Mouse (Mus musculus): ENCODE results near the gene Ints5. TPM values are rescaled to one million over a fixed set of nuclear protein-coding genes. Genes with fewer than 3 reads are reported as not detected.
"Not testable (repeated sequence)": the region's sequence is repeated elsewhere in the genome, so short reads cannot be mapped to it uniquely, and the experiment has no call there.

The Ints5 gene
- polyA plus RNA-seq (2015; fragmentation: Nextera tagmentation; extraction: Ambion mirVana) = 23.9 and 25.5 TPM in 2 replicates

DNA sequence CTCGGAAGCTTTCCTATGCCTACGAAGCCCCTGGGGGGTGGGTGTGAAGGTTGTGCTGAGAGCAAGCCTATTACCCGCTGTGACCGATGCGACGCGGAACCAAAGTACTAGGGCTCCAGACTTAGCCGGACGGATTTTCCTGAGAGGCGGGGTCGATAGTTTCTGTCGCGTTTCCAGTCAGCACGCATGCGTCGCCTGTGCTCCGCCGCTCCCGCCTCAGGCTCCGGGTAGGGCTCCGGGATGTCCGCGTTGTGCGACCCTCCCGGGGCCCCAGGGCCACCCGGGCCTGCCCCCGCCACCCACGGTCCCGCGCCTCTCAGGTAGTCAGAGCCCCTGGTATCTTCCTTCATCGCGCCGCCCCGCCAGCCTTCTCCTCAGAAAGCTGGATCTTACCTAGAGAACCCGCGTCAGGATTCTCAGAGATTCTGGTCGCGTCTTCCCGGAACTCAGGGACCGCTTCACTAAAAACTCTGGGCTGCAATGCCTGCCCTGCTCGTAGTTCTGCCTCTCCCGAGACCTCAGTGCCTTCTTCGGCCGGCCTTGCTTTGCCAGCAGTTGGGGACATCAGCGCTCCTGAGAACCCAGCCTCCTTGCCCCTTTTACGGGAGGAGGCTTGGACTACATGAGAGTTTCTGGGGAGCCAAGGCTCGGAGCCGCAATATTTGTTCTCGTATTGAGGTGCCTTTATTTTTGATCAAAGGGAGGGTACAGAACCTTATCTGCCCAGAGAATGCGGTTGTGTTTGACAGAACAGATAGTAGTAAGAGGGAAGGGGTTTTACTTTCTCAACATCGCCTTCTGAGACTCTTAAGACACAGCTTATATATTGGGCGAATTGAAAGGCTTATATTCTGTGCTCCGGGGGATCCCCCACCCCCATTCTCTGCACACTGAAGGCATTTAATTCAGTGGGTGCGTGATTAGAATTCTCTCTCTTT lies at the start of gene Ints5:
Gene Ints5, plus strand, starts transcription at position 177 of the 938 bp plus-strand sequence.
- Histone ChIP-seq H3K4me2 (peak within 1 kb of the TSS; percentile 94), H3K27me3 (replicated peaks) (no peaks in the 10 kb centered on the region), H3K9ac (peak within 1 kb of the TSS; percentile 97), H3K36me3 (peaks cover 43% of the 10 kb centered on the region), H3K9me3 (no peaks in the 10 kb centered on the region), H3K4me3 (peak within 1 kb of the TSS; percentile 92), H3K27ac (replicated peaks) (peak within 1 kb of the TSS; percentile 91), H3K4me1 (peaks cover 37% of the 10 kb centered on the region)
- WGBS = 1% methylated on average over 54 of the region's 54 CpGs
- peak; percentile 13; the same call in 1 of the 2 replicates for ATAC-seq (ENCODE audit: extremely low read depth, insufficient number of reproducible peaks, low FRiP score, low TSS enrichment)

GRCm38 (mm10) chr19:8844371-8845129 lies 48.3 kb upstream of the Ints5 start:
- H3K4me2 ChIP-seq = no peak overlapping the region
- no peak for ATAC-seq (ENCODE audit: extremely low read depth, insufficient number of reproducible peaks, low FRiP score, low TSS enrichment)
- 65% methylated on average over 5 of the region's 5 CpGs for WGBS
- no peak overlapping the region for H3K4me3 ChIP-seq
- peaks cover 17% of the 10 kb centered on the region for H3K4me1 ChIP-seq
- H3K9ac ChIP-seq = no peak overlapping the region; the same call in 1 of the 2 replicates
- H3K36me3 ChIP-seq = peaks cover 58% of the 10 kb centered on the region
- no peaks in the 10 kb centered on the region for H3K9me3 ChIP-seq
- no peak overlapping the region for H3K27ac ChIP-seq (replicated peaks)
- no peaks in the 10 kb centered on the region for H3K27me3 ChIP-seq (replicated peaks)

DNA sequence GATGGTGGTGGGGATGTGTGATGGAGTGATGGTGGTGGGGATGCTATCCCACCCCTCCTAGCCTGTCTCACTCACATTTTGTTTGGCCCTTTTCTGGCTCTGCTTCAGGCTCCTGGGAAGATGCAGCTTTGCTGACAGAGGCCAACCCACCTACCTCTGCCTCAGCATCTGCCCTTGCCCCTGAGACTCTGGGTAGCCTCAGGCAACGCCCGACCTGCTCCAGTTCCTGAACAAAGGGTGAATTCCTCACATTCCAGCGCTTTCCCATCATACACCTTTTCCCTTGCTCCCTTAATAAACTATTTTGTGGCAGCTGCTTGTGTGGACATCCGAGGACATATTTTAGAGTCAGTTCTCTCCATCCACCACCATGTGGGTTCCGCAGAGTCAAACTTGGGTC lies 44.4 kb upstream of the Ints5 start:
- H3K36me3 ChIP-seq = peaks cover 49% of the 10 kb centered on the region
- peaks cover 13% of the 10 kb centered on the region for H3K4me1 ChIP-seq
- H3K9ac ChIP-seq = no peak overlapping the region
- no peak overlapping the region for H3K27ac ChIP-seq (replicated peaks)
- no peaks in the 10 kb centered on the region for H3K27me3 ChIP-seq (replicated peaks)
- H3K4me3 ChIP-seq = no peak overlapping the region
- 80% methylated on average over 5 of the region's 5 CpGs for WGBS
- ATAC-seq (ENCODE audit: extremely low read depth, insufficient number of reproducible peaks, low FRiP score, low TSS enrichment) = no peak
- no peaks in the 10 kb centered on the region for H3K9me3 ChIP-seq
- no peak overlapping the region for H3K4me2 ChIP-seq

GRCm38 (mm10) chr19:8850402-8850901 lies 42.4 kb upstream of the Ints5 start, which contains the start of gene Lrrn4cl:
Gene Lrrn4cl, plus strand, starts transcription at chr19:8850768.
- no peak for ATAC-seq (ENCODE audit: extremely low read depth, insufficient number of reproducible peaks, low FRiP score, low TSS enrichment)
- no peaks in the 10 kb centered on the region for H3K27me3 ChIP-seq (replicated peaks)
- H3K9me3 ChIP-seq = no peaks in the 10 kb centered on the region
- H3K36me3 ChIP-seq = peaks cover 37% of the 10 kb centered on the region
- peak within 1 kb of the TSS; percentile 13 for H3K4me3 ChIP-seq
- H3K9ac ChIP-seq = peak within 1 kb of the TSS; percentile 62
- 17% methylated on average over 7 of the region's 7 CpGs for WGBS
- H3K4me2 ChIP-seq = peak within 1 kb of the TSS; percentile 47
- peak within 1 kb of the TSS; percentile 61 for H3K27ac ChIP-seq (replicated peaks)
- H3K4me1 ChIP-seq = peaks cover 13% of the 10 kb centered on the region

DNA sequence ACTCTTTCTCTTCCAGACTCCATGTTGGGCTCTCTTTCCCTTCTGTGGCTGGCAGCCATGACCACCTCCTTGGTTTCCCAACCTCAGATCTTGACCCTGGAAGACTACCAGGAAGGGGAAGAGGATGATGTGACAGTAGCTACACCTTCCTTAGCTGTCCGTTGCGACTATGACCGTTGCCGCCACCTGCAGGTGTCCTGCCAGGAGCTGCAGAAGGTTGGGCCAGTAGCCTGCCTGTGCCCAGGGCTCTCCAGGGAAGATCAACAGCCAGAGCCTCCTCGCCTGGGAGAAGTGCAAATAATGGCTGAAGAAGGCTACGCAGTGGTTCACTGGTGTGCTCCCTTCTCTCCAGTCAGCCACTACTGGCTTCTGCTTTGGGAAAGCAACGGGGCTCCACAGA lies 41.2 kb upstream of the Ints5 start:
- Histone ChIP-seq H3K4me1 (peaks cover 13% of the 10 kb centered on the region), H3K9ac (no peak overlapping the region), H3K9me3 (no peaks in the 10 kb centered on the region), H3K4me2 (no peak overlapping the region), H3K4me3 (no peak overlapping the region), H3K27me3 (replicated peaks) (no peaks in the 10 kb centered on the region), H3K36me3 (peaks cover 25% of the 10 kb centered on the region), H3K27ac (replicated peaks) (no peak overlapping the region)
- ATAC-seq (ENCODE audit: extremely low read depth, insufficient number of reproducible peaks, low FRiP score, low TSS enrichment) = no peak
- WGBS = 46% methylated on average over 7 of the region's 7 CpGs

DNA sequence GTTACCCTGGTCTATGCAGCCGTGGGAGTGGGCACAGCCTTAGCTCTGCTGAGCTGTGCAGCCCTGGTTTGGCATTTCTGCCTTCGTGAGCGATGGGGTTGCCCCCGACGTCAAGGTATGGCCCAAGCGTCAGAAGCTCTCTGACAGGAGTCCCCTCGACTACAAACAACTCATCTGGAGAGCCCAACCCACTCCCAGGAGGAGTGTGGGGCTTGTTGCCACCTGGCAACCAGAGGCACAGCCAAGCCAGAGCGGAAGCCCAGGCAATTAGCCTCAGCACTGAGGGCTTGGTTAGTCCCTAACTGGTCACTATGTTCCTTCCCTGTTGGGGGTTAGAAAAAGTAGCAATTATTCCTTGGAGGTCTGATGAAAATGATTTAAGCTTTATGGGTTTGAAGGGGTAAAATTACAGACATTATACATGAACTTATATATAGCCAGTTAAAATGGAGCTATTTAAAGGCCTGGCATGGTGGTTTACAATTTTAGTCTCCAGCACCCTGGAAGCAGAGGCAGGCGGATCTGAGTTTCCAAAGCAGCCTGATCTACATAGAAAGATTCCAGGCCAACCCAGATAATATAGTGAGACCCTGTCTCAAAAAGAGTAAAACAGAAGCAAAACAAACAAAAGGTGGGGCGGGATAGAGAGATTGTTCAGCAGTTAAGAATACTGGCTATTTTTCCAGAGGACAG lies 40.4 kb upstream of the Ints5 start:
- peaks cover 18% of the 10 kb centered on the region for H3K36me3 ChIP-seq
- peaks cover 13% of the 10 kb centered on the region for H3K4me1 ChIP-seq
- H3K27me3 ChIP-seq (replicated peaks) = no peaks in the 10 kb centered on the region
- ATAC-seq (ENCODE audit: extremely low read depth, insufficient number of reproducible peaks, low FRiP score, low TSS enrichment) = no peak
- H3K9ac ChIP-seq = no peak overlapping the region
- no peak overlapping the region for H3K4me2 ChIP-seq
- H3K27ac ChIP-seq (replicated peaks) = no peak overlapping the region
- no peaks in the 10 kb centered on the region for H3K9me3 ChIP-seq
- H3K4me3 ChIP-seq = no peak overlapping the region
- 53% methylated on average over 10 of the region's 10 CpGs for WGBS

DNA sequence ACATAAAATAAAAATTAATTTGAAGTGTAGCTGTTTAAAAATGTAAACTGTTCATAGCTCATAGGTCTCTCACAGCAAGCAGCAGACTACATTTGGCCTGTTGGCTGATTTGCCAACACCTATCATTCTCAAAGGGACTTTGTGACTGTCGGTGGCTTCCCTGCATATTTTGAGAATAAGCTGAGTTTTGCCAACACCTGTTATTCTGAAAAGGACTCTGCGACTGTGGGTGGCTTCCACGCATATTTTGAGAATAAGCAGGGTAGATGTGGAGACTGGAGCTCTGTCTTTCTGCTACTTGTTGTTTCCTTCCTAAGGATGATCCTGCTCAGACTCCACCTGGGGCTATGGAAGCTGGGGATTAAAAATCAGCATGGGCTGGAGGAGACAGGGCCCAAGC lies 39.7 kb upstream of the Ints5 start:
- Histone ChIP-seq H3K9me3 (no peaks in the 10 kb centered on the region), H3K4me3 (no peak overlapping the region), H3K4me1 (peaks cover 13% of the 10 kb centered on the region), H3K4me2 (no peak overlapping the region), H3K36me3 (peaks cover 10% of the 10 kb centered on the region), H3K27me3 (replicated peaks) (no peaks in the 10 kb centered on the region), H3K9ac (no peak overlapping the region), H3K27ac (replicated peaks) (no peak overlapping the region)
- 74% methylated on average over 3 of the region's 3 CpGs for WGBS
- no peak for ATAC-seq (ENCODE audit: extremely low read depth, insufficient number of reproducible peaks, low FRiP score, low TSS enrichment)

DNA sequence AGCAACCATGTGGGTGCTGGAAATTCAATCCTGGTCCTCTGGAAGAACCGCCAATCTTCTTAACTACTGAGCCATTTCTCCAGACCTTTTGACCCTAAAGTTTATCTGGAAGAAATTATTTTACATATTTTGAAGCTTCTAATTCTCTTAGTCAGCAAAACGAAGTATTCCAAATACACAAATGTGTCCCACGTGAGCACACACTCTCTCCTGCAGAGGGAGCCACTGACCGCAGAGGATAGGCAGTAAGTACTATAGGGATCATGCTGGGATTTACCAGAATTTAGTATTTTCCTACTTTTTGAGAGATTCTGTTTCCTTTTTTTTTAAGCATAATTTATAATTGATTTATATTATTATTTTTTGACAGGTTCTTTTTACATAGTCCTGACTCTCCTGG lies 35.1 kb upstream of the Ints5 start:
- Histone ChIP-seq H3K4me2 (no peak overlapping the region), H3K9ac (no peak overlapping the region), H3K4me1 (no peaks in the 10 kb centered on the region), H3K27me3 (replicated peaks) (no peaks in the 10 kb centered on the region), H3K36me3 (no peaks in the 10 kb centered on the region), H3K4me3 (no peak overlapping the region), H3K9me3 (no peaks in the 10 kb centered on the region), H3K27ac (replicated peaks) (no peak overlapping the region)
- no peak for ATAC-seq (ENCODE audit: extremely low read depth, insufficient number of reproducible peaks, low FRiP score, low TSS enrichment)
- 40% methylated on average over 4 of the region's 4 CpGs for WGBS

DNA sequence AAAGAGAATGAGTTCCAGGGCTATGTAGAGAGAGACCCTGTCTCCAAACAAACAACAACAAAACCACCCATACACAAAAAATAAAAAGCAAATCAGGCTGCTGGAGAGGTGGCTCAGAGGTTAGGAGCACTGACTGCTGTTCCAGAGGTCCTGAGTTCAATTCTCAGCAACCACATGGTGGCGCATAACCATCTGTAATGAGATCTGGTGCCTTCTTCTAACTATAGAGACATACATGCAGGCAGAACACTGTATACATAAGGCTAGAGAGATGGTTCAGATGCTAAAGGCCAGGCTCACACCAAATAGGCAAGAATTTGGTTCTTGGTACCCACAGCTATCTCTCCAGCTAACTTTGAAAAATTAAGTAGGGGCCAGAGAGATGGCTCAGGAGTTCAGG lies 33.8 kb upstream of the Ints5 start:
- no peak for ATAC-seq (ENCODE audit: extremely low read depth, insufficient number of reproducible peaks, low FRiP score, low TSS enrichment)
- 3% methylated on average over 1 of the region's 1 CpGs for WGBS

GRCm38 (mm10) chr19:8864265-8864664 lies 28.5 kb upstream of the Ints5 start:
- no peak overlapping the region for H3K27ac ChIP-seq (replicated peaks)
- no peak overlapping the region for H3K4me3 ChIP-seq
- no peaks in the 10 kb centered on the region for H3K36me3 ChIP-seq
- no peaks in the 10 kb centered on the region for H3K9me3 ChIP-seq
- H3K4me2 ChIP-seq = no peak overlapping the region
- no peak overlapping the region for H3K9ac ChIP-seq
- no peaks in the 10 kb centered on the region for H3K4me1 ChIP-seq
- WGBS = 73% methylated on average over 6 of the region's 6 CpGs
- no peaks in the 10 kb centered on the region for H3K27me3 ChIP-seq (replicated peaks)
- ATAC-seq (ENCODE audit: extremely low read depth, insufficient number of reproducible peaks, low FRiP score, low TSS enrichment) = no peak

More for the DNA sequence above, 33.8 kb upstream of the Ints5 start:
- Histone ChIP-seq H3K27ac (replicated peaks) (no peak overlapping the region), H3K36me3 (no peaks in the 10 kb centered on the region), H3K4me2 (no peak overlapping the region), H3K27me3 (replicated peaks) (no peaks in the 10 kb centered on the region), H3K4me1 (no peaks in the 10 kb centered on the region), H3K9me3 (no peaks in the 10 kb centered on the region), H3K4me3 (no peak overlapping the region), H3K9ac (no peak overlapping the region)

- WGBS = 76% methylated on average over 3 of the region's 3 CpGs
- Histone ChIP-seq H3K27ac (replicated peaks) (peak overlapping the region; percentile 65; the same call in 1 of the 2 replicates), H3K9ac (peak overlapping the region; percentile 99), H3K4me2 (peak overlapping the region; percentile 96), H3K4me1 (peaks cover 14% of the 10 kb centered on the region), H3K4me3 (peak overlapping the region; percentile 100), H3K36me3 (peaks cover 26% of the 10 kb centered on the region)
- H3K27me3 ChIP-seq (replicated peaks); ATAC-seq (ENCODE audit: extremely low read depth, insufficient number of reproducible peaks, low FRiP score, low TSS enrichment); H3K9me3 ChIP-seq: not testable (repeated sequence)
These were observed 22.4 kb upstream of the Ints5 start for GRCm38 (mm10) chr19:8870381-8870780.

Data from heart, embryonic 13.5 days (tissue).